Mouse (Mus musculus) embryonic facial prominence, embryonic 11.5 days (tissue): Measurements from ENCODE around the gene Itih5. TPM values are rescaled to one million over a fixed set of nuclear protein-coding genes. Genes with fewer than 3 reads are reported as not detected.
A peak's percentile ranks its signal among the peaks of the same experiment; 100 is the strongest.

Experiments
- ATAC-seq: fragments of 200-750 bp; cut with Nextera tagmentation; replicated peaks from 2 replicates; pipeline ENCODE4 v1.8.0; 2017; ENCODE audit warnings: low read depth; ENCODE audit not compliant: insufficient number of reproducible peaks, low FRiP score, low TSS enrichment
- DNase-seq: peaks from one replicate; pipeline ENCODE4 v3.0.0-alpha.2; 2015; ENCODE audit warnings: low spot score
- H3K27ac ChIP-seq: fragments of 300-500 bp; sonication (generic); replicated peaks from 2 replicates; pipeline ENCODE4 v1.5.1; 2014; ENCODE audit warnings: mild to moderate bottlenecking, low read depth, low read length, control low read depth
- H3K27me3 ChIP-seq: fragments of 300-500 bp; sonication (generic); 2 replicates; pipeline ENCODE4 v1.6.1; 2014; ENCODE audit warnings: mild to moderate bottlenecking, low read length, moderate library complexity, mixed read lengths; ENCODE audit not compliant: control insufficient read depth, insufficient read depth
- H3K36me3 ChIP-seq: fragments of 300-500 bp; sonication (generic); replicated peaks from 2 replicates; pipeline ENCODE4 v1.6.1; 2014; ENCODE audit warnings: low read depth, mild to moderate bottlenecking, low read length, moderate library complexity, mixed read lengths; ENCODE audit not compliant: control insufficient read depth, insufficient read depth
- H3K4me1 ChIP-seq: fragments of 300-500 bp; sonication (generic); 2 replicates; pipeline ENCODE4 v1.6.1; 2014; ENCODE audit warnings: low read length, mixed read lengths; ENCODE audit not compliant: control insufficient read depth, insufficient read depth
- H3K4me2 ChIP-seq: fragments of 300-500 bp; sonication (generic); 2 replicates; pipeline ENCODE4 v1.6.1; 2014; ENCODE audit warnings: low read depth, mild to moderate bottlenecking, control low read depth, low read length, moderate library complexity
- H3K4me3 ChIP-seq: fragments of 300-500 bp; sonication (generic); 2 replicates; pipeline ENCODE4 v1.5.1; 2014; ENCODE audit warnings: low read depth, low read length, control low read depth
- H3K9ac ChIP-seq: fragments of 300-500 bp; sonication (generic); replicated peaks from 2 replicates; pipeline ENCODE4 v1.6.1; 2014; ENCODE audit warnings: mild to moderate bottlenecking, control low read depth, low read length
- H3K9me3 ChIP-seq: fragments of 300-500 bp; sonication (generic); replicated peaks from 2 replicates; pipeline ENCODE4 v1.6.1; 2016; ENCODE audit warnings: mild to moderate bottlenecking, low read length, inconsistent platforms, mixed read lengths; ENCODE audit not compliant: control insufficient read depth
- WGBS: fragments of 180-500 bp; shearing (Covaris S2); extraction: QIAGEN DNeasy Blood & Tissue Kit; methylation state at CpG from one replicate; pipeline ENCODE4 v1.1.7; 2014; 5-methylcytosine and 5-hydroxymethylcytosine counted together
- polyA plus RNA-seq: library from polyadenylated mRNA; unstranded; fragments of >200 nt; fragmentation: Nextera tagmentation; extraction: Ambion mirVana; gene quantifications from 2 replicates; pipeline ENCODE4 v1.2.1, GENCODE M21; 2014

Gene Itih5
- polyA plus RNA-seq, 1 experiment from 2014 or later, result 3.9 TPM

- Histone ChIP-seq H3K4me3 (no peak overlapping the region), H3K36me3 (no peaks in the 10 kb centered on the region), H3K27ac (no peak overlapping the region), H3K27me3 (no peaks in the 10 kb centered on the region), H3K9ac (no peak overlapping the region), H3K4me2 (no peak overlapping the region), H3K4me1 (no peaks in the 10 kb centered on the region), H3K9me3 (no peaks in the 10 kb centered on the region)
- WGBS, result 86% methylated on average over 4 of the region's 4 CpGs
- ATAC-seq (no peak), DNase-seq (no peak)
Measured at GRCm38 (mm10) chr2:10221862-10222261, 68.5 kb downstream of the Itih5 start.

- no peak overlapping the region for H3K9ac ChIP-seq
- ATAC-seq (no peak), DNase-seq (no peak)
- H3K36me3 ChIP-seq, result no peaks in the 10 kb centered on the region
- H3K27me3 ChIP-seq, result no peaks in the 10 kb centered on the region
- H3K4me3 ChIP-seq, result no peak overlapping the region
- 86% methylated on average over 1 of the region's 1 CpGs for WGBS
- H3K27ac ChIP-seq, result no peak overlapping the region
- no peaks in the 10 kb centered on the region for H3K4me1 ChIP-seq
- no peak overlapping the region for H3K4me2 ChIP-seq
- no peaks in the 10 kb centered on the region for H3K9me3 ChIP-seq
Measured at GRCm38 (mm10) chr2:10226907-10227306, 73.5 kb downstream of the Itih5 start.

GRCm38 (mm10) chr2:10231971-10232370 lies 78.6 kb downstream of the Itih5 start:
- DNase-seq, result no peak
- H3K27ac ChIP-seq, result no peak overlapping the region
- 72% methylated on average over 6 of the region's 6 CpGs for WGBS
- H3K27me3 ChIP-seq, result no peaks in the 10 kb centered on the region
- H3K4me3 ChIP-seq, result no peak overlapping the region
- no peaks in the 10 kb centered on the region for H3K36me3 ChIP-seq
- no peak overlapping the region for H3K4me2 ChIP-seq
- no peak for ATAC-seq
- H3K9ac ChIP-seq, result no peak overlapping the region
- H3K9me3 ChIP-seq, result no peaks in the 10 kb centered on the region
- no peaks in the 10 kb centered on the region for H3K4me1 ChIP-seq

GRCm38 (mm10) chr2:10236554-10236953 lies 83.2 kb downstream of the Itih5 start:
- Histone ChIP-seq H3K9me3 (no peaks in the 10 kb centered on the region), H3K4me1 (no peaks in the 10 kb centered on the region), H3K4me3 (no peak overlapping the region), H3K27ac (no peak overlapping the region), H3K4me2 (no peak overlapping the region), H3K36me3 (no peaks in the 10 kb centered on the region), H3K27me3 (no peaks in the 10 kb centered on the region), H3K9ac (no peak overlapping the region)
- ATAC-seq (no peak), DNase-seq (no peak)
- WGBS, result 97% methylated on average over 2 of the region's 2 CpGs

GRCm38 (mm10) chr2:10242970-10243369 lies 89.6 kb downstream of the Itih5 start:
- Histone ChIP-seq H3K27ac (no peak overlapping the region), H3K27me3 (no peaks in the 10 kb centered on the region), H3K4me2 (no peak overlapping the region), H3K9ac (no peak overlapping the region), H3K4me3 (no peak overlapping the region), H3K4me1 (no peaks in the 10 kb centered on the region), H3K9me3 (no peaks in the 10 kb centered on the region), H3K36me3 (no peaks in the 10 kb centered on the region)
- no peak for ATAC-seq
- WGBS, result 8% methylated on average over 9 of the region's 9 CpGs
- DNase-seq, result peak; percentile 26

GRCm38 (mm10) chr2:10250441-10250840 lies 97.1 kb downstream of the Itih5 start:
- Histone ChIP-seq H3K27me3 (no peaks in the 10 kb centered on the region), H3K36me3 (no peaks in the 10 kb centered on the region), H3K4me2 (no peak overlapping the region), H3K9ac (no peak overlapping the region), H3K4me3 (no peak overlapping the region), H3K27ac (no peak overlapping the region), H3K9me3 (no peaks in the 10 kb centered on the region), H3K4me1 (no peaks in the 10 kb centered on the region)
- ATAC-seq, result no peak
- 73% methylated on average over 9 of the region's 9 CpGs for WGBS
- no peak for DNase-seq

GRCm38 (mm10) chr2:10250926-10251325 lies 97.6 kb downstream of the Itih5 start:
- Histone ChIP-seq H3K9me3 (no peaks in the 10 kb centered on the region), H3K36me3 (no peaks in the 10 kb centered on the region), H3K4me2 (no peak overlapping the region), H3K27ac (no peak overlapping the region), H3K4me1 (no peaks in the 10 kb centered on the region), H3K27me3 (no peaks in the 10 kb centered on the region), H3K9ac (no peak overlapping the region), H3K4me3 (no peak overlapping the region)
- ATAC-seq (no peak), DNase-seq (no peak)
- 66% methylated on average over 4 of the region's 4 CpGs for WGBS

- WGBS, result 88% methylated on average over 9 of the region's 9 CpGs
- no peaks in the 10 kb centered on the region for H3K9me3 ChIP-seq
- no peak overlapping the region for H3K4me2 ChIP-seq
- no peaks in the 10 kb centered on the region for H3K27me3 ChIP-seq
- H3K9ac ChIP-seq, result no peak overlapping the region
- no peak overlapping the region for H3K27ac ChIP-seq
- H3K4me1 ChIP-seq, result no peaks in the 10 kb centered on the region
- DNase-seq, result no peak
- no peak overlapping the region for H3K4me3 ChIP-seq
- no peaks in the 10 kb centered on the region for H3K36me3 ChIP-seq
- no peak for ATAC-seq
Measured at GRCm38 (mm10) chr2:10251466-10251865, 98.1 kb downstream of the Itih5 start.
